Mouse (Mus musculus): ENCODE results near the gene Cc2d2b.

DNA sequence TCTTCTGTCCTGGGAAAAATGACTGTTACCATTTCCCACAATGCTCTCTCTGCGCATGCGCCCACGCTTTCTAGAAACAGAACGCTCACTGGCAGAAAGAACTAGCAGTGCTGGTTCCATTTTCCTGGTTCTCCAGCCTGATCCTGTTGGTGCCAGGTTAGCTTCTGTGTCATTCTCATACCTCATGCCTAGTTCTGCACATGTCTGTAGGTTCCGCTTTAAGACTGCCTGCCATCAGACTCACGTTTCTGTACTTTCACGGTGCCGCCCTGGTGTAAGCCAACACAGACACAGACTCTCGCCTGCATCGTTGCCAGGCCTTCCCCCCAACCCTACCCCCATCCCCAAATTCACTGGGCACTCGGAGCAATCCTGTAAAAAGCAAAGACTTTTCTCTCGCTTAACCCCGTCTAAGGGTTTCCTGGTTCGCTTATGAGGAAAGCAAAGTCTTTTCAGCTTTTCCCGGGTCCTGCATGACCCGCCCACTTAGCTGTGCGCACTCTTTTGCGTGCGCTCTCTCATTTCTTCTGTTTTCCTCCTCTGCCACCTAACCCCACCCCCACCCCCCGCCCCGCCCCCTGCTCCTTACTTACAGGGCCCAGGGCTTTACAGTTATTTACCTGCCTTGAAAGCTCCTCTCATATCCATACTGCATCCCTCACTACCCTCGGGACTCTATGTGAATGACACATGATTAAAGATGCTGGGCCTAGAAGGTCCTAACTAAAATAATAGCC lies 13.6 kb downstream of the Cc2d2b start:
- no peak for TF ChIP-seq POLR2A (IDR thresholded peaks at IDR 0.05; ENCODE audit: borderline replicate concordance, low read depth, low read length)
- TF ChIP-seq CTCF (IDR thresholded peaks at IDR 0.05; ENCODE audit: low read depth, low read length): no peak
